Mouse (Mus musculus) C2C12 (cell line): ENCODE data around the gene Cdr2.

ENCODE experiments used
- CEBPB ChIP-seq: IDR thresholded peaks from one replicate; pipeline ENCODE4 v1.6.1; 2011; ENCODE audit warnings: low read depth, mild to moderate bottlenecking, control low read depth, moderate library complexity
- CTCF ChIP-seq: IDR thresholded peaks from one replicate; pipeline ENCODE4 v1.5.1; 2011; ENCODE audit not compliant: control insufficient read depth, insufficient read depth, insufficient read length
- FOSL1 ChIP-seq: IDR thresholded peaks from one replicate; pipeline ENCODE4 v1.8.0; 2011; ENCODE audit warnings: mild to moderate bottlenecking, low read length; ENCODE audit not compliant: poor library complexity, insufficient read depth, severe bottlenecking
- MAX ChIP-seq: IDR thresholded peaks from one replicate; pipeline ENCODE4 v1.6.1; 2011; ENCODE audit warnings: mild to moderate bottlenecking, control low read depth
- MYOG ChIP-seq: IDR thresholded peaks from one replicate; pipeline ENCODE4 v1.6.1; 2011; ENCODE audit not compliant: control insufficient read depth, insufficient read length; ENCODE audit errors: extremely low read depth
- USF1 ChIP-seq: IDR thresholded peaks from one replicate; pipeline ENCODE4 v1.6.1; 2011; ENCODE audit warnings: low read depth, mild to moderate bottlenecking, control low read depth, moderate library complexity

DNA sequence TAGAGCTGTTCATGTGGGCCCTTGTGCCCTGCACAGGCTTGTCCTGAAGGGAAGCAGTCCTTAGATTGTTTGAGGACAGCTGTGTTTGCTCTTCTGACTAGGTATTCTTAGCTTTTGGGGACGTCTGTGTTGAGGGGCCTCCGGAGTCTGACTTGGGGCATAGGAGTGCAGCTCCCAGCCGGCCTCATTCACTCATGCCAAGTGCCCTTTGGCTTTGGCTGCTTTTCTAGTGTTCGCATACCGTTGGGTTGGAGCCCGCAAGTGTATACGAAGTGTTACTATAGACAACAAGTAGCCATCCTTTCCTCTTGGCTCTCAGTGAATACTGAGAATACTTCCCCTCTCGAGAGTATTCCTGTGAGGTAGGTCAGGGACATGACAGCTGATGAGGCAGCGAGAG, 43.9 kb downstream of the Cdr2 start:
- TF ChIP-seq CTCF, result no peak
- no peak for TF ChIP-seq USF1
- no peak for TF ChIP-seq MAX
- TF ChIP-seq MYOG, result no peak
- no peak for TF ChIP-seq CEBPB
- TF ChIP-seq FOSL1, result no peak
